Mouse (Mus musculus) midbrain, embryonic 10.5 days (tissue): ENCODE results near the gene Tgoln1. TPM values are rescaled to one million over a fixed set of nuclear protein-coding genes. Genes with fewer than 3 reads are reported as not detected.

ENCODE experiments used
- DNase-seq: peaks from one replicate; pipeline ENCODE4 v3.0.0-alpha.2; 2017; ENCODE audit warnings: low spot score
- H3K27ac ChIP-seq: fragments of 300-500 bp; sonication (generic); replicated peaks from 2 replicates; pipeline ENCODE4 v1.5.1; 2016; ENCODE audit warnings: mild to moderate bottlenecking
- H3K27me3 ChIP-seq: fragments of 300-500 bp; sonication (generic); 2 replicates; pipeline ENCODE4 v1.6.1; 2016; ENCODE audit warnings: low read depth, mild to moderate bottlenecking; ENCODE audit not compliant: poor library complexity, severe bottlenecking
- H3K36me3 ChIP-seq: fragments of 300-500 bp; sonication (generic); 2 replicates; pipeline ENCODE4 v1.6.1; 2016; ENCODE audit warnings: mild to moderate bottlenecking, moderate library complexity
- H3K4me1 ChIP-seq: fragments of 300-500 bp; sonication (generic); 2 replicates; pipeline ENCODE4 v1.6.1; 2016
- H3K4me3 ChIP-seq: fragments of 300-500 bp; sonication (generic); 2 replicates; pipeline ENCODE4 v1.5.1; 2016; ENCODE audit warnings: mild to moderate bottlenecking, moderate library complexity
- H3K9me3 ChIP-seq: fragments of 300-500 bp; sonication (generic); replicated peaks from 2 replicates; pipeline ENCODE4 v1.6.1; 2016; ENCODE audit warnings: mild to moderate bottlenecking
- WGBS: fragments of 180-500 bp; shearing (Covaris S2); methylation state at CpG from one replicate; pipeline ENCODE4 v1.1.7; 2016; 5-methylcytosine and 5-hydroxymethylcytosine counted together
- polyA plus RNA-seq: library from polyadenylated mRNA; unstranded; fragments of >200 nt; fragmentation: Nextera tagmentation; extraction: Ambion mirVana; gene quantifications from 2 replicates; pipeline ENCODE4 v1.2.1, GENCODE M21; 2016

The Tgoln1 gene
- polyA plus RNA-seq, 1 experiment from 2014 or later = 33.3 TPM

DNA sequence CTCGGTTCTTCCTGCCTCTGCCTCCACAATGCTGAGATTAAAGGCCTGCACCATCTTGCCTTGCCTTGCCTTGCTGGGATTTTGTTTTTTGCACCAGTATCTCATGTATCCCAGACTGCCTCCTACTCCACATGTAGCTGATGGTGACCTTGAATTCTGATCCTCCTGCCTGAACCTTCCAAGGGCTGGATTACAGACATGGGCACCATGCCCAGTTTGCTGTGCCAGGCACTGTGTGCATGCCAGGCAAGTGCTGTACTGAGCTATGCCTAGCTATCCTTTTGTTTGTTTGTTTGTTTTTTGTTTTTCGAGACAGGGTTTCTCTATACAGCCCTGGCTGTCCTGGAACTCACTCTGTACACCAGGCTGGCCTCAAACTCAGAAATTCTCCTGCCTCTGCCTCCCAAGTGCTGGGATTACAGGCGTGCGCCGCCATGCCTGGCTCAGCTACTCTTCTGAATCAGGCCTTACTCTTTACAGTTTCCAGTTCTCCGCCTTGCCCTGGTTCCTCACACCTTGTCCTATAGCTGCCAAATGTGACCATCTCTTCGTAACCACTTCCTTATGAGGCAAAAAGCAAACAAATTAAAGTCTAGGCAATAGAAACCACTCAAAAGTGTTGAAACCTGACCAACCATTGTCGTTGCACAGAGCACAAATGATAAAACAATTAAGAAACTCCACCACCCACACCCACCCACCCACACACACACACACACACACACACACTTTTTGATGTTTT is 7.0 kb upstream of the Tgoln1 start:
- DNase-seq = no peak
- 92% methylated on average over 8 of the region's 8 CpGs for WGBS
- Histone ChIP-seq H3K36me3 (peaks cover 25% of the 10 kb centered on the region), H3K27ac (no peak overlapping the region), H3K4me3 (no peak overlapping the region), H3K4me1 (no peaks in the 10 kb centered on the region), H3K9me3 (no peaks in the 10 kb centered on the region), H3K27me3 (no peaks in the 10 kb centered on the region)

DNA sequence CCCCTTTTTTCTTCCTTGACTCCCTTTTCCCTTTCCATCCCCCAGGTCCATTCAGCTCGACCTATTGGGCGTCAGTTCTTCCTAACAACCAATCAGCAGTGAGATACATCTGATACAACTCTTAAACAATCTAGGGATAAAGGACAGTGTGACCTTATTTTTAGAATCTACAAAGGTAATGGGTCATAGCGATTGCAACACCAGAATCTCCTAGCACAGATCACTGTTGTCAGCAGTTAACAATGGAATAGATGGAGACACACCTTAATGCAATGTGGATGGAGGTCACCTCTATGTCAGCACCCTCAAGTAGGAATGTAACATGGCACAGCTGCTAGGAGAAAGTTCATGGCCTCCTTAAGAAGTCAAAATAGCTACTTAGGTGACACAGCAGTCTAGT is 6.1 kb upstream of the Tgoln1 start:
- no peaks in the 10 kb centered on the region for H3K9me3 ChIP-seq
- WGBS = 38% methylated on average over 3 of the region's 3 CpGs
- no peaks in the 10 kb centered on the region for H3K4me1 ChIP-seq

DNA sequence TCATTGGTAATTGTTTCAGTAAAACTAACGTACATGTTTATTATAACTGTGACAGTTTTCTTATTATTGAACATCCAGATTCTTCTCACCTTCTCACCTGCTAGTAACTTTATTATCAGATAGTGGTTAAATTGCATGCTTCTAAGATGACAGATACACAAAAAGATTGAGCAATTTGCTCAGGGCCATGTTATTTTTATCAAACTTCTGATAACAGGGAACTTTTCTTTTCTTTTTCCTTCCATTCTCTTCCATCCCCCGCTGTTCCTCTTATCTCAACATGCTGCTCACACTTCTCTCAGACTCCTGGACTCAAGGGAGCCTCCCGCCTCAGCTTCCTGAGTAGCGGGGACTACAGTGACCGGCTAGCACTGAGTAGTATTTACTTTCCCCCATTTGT is 4.1 kb upstream of the Tgoln1 start:
- 88% methylated on average over 5 of the region's 5 CpGs for WGBS

More for the DNA sequence above, 6.1 kb upstream of the Tgoln1 start:
- Histone ChIP-seq H3K4me3 (no peak overlapping the region), H3K27ac (no peak overlapping the region), H3K36me3 (peaks cover 16% of the 10 kb centered on the region), H3K27me3 (no peaks in the 10 kb centered on the region)
- no peak for DNase-seq

DNA sequence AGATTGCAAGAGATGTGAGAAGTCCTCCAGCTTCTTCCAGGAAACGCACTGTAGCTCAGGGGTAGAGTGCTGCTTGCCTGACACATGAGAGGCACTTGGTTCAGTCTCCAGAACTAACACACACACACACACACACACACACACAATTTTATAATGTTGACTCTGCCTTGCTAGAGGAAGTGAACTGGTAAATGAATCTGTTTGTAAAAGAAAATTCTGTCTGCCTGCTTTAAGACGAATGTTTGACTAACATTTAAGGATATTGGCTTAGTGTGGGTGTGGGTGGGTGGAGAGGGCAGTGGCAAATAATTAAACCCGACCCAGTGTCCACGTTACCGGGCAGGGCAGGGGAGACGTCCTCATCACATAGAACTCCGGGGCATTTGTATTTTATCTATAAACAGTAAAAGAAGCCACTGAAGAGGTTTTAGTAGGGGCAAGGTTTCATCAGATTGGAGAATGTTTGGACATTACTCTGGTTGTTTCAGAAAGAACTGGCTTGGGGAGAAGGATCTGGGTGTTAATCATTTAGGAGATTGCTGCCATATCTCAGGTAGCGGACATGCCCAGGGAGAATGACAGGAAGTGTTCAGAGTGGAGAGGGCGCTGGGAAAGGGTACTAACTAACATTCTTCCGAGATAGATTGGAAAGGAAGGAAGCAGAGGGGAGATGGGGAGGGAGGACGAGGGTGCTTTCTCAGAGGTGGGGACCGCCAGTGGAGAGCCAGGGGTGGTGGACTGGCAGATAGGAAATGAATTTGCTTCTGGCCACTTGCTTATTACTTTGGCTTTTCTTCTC is 3.1 kb upstream of the Tgoln1 start:
- WGBS = 70% methylated on average over 12 of the region's 12 CpGs
- H3K36me3 ChIP-seq = no peaks in the 10 kb centered on the region

More for the DNA sequence above, 4.1 kb upstream of the Tgoln1 start:
- no peak for DNase-seq
- Histone ChIP-seq H3K27ac (no peak overlapping the region), H3K9me3 (no peaks in the 10 kb centered on the region), H3K36me3 (no peaks in the 10 kb centered on the region), H3K4me3 (no peak overlapping the region), H3K4me1 (peaks cover 10% of the 10 kb centered on the region), H3K27me3 (no peaks in the 10 kb centered on the region)

DNA sequence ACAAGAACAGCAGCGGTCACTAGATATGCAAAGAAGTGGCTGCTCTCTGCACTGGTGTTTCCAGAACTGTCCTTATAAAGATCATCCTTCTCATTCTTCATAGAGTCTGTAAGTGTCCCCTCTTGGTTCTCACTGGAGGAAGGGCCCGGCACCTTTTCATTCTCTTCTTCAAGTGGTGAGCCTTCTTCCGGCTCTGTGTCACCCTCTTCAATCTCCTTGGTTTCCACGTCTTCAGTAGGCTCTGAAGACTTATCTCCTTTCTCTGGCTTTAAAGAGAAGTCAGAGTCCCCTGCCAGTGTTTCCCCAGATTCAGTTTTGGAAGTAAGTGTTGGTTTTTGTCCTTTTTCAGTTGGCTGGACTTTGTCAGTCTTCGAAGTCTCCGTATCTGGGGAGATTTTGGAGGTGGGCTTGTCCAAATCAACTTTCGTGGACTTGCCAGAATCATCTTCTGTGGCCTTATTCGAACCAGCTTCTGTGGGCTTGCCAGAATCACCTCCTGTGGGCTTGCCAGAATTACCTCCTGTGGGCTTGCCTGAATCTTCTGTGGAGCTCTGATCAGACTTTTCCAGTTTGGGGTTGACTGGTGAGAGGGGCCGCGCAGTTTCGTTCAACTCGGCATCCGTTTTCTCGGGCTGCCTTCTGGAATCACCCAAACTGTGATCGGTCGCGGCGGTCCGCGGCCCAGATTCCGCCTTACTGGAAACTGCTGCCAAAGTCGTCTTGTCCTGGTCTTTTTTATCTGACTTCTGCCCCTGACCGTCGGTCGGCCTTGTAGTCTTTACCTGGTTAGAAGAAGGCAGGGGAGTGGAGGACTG is 1.0 kb downstream of the Tgoln1 start:
- Histone ChIP-seq H3K9me3 (no peaks in the 10 kb centered on the region), H3K36me3 (peaks cover 32% of the 10 kb centered on the region), H3K27ac (peak overlapping the region; percentile 92), H3K4me1 (peaks cover 32% of the 10 kb centered on the region), H3K27me3 (no peaks in the 10 kb centered on the region), H3K4me3 (peak overlapping the region; percentile 78)
- 33% methylated on average over 25 of the region's 25 CpGs for WGBS
- DNase-seq = no peak

More for the DNA sequence above, 3.1 kb upstream of the Tgoln1 start:
- no peak for DNase-seq
- Histone ChIP-seq H3K4me3 (no peak overlapping the region), H3K9me3 (no peaks in the 10 kb centered on the region), H3K4me1 (peaks cover 20% of the 10 kb centered on the region), H3K27ac (no peak overlapping the region), H3K27me3 (no peaks in the 10 kb centered on the region)

DNA sequence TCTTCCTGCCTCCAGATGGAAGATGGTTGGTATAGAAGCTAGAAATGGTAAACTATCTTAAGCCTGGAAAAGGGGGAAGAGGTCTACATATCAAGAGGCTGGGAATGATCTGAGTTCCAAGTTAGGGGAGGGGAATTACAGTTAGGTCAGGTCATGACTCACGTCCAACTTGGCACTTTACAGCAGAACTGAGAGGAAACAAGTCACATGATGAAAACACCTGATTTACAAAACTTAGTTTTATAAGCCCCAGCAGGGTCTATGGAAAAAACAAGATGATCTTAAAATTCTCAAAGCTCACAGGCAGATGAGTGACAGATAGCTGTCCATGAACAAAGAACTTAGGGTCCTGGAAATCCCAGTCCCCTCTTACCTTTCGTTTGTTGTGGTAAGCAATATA is 1.6 kb downstream of the Tgoln1 start:
- peak overlapping the region; percentile 78 for H3K4me3 ChIP-seq
- WGBS = 69% methylated on average over 2 of the region's 2 CpGs
- H3K4me1 ChIP-seq = peaks cover 32% of the 10 kb centered on the region
- DNase-seq = no peak
- H3K27me3 ChIP-seq = no peaks in the 10 kb centered on the region
- no peak overlapping the region for H3K27ac ChIP-seq
- no peaks in the 10 kb centered on the region for H3K9me3 ChIP-seq
- H3K36me3 ChIP-seq = peaks cover 38% of the 10 kb centered on the region

DNA sequence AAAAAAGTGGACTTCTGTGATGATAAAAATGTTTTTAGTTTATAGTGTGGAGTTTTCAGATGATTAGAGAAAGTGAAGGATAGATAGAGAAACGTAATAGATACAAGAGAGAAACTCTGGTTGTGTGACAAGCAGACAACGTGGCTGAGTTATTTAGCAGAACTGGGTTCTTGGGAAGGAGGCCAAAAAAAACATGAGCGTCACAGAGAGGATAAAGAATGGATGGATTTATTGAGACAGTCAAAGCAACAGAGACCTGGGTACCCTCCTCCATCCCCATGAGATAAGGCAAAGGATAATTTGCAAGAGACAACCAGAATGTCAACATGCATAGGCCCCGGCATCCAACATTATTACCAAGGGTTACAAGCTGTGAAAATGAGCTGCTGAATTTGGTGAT is 6.5 kb downstream of the Tgoln1 start:
- Histone ChIP-seq H3K4me3 (no peak overlapping the region), H3K27ac (no peak overlapping the region), H3K36me3 (peaks cover 80% of the 10 kb centered on the region), H3K27me3 (no peaks in the 10 kb centered on the region), H3K9me3 (no peaks in the 10 kb centered on the region), H3K4me1 (peaks cover 15% of the 10 kb centered on the region)
- 92% methylated on average over 4 of the region's 4 CpGs for WGBS
- no peak for DNase-seq

DNA sequence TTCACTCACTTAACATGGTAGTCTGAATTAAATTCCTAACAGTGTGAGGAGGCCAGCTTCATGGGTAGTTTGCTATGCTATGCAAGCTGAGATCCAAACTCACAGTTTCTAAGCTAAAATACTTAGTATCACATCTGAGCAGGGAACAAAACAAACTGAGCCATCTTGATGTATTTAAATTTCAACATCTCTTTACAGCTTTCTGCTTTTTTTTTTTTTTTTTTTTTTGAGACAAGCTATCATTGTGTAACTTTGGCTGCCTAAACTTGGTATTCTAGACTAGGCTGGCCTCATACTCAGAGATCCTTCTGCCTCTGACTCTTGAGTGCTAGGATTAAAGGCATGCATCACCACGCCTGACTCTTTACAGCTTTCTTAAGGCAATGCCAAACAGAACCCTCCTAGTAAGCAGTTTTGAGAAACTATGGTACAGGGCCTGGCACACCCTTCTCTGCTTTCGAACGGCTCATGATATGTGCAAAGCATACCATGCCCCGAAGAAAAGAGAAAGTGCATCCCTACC is 8.1 kb downstream of the Tgoln1 start:
- DNase-seq = no peak
- Histone ChIP-seq H3K27ac (no peak overlapping the region), H3K4me3 (no peak overlapping the region), H3K4me1 (0 out of 2 replicates have a peak, but pooled peaks cover under 1% of the 10 kb centered on the region), H3K36me3 (peaks cover 89% of the 10 kb centered on the region), H3K27me3 (no peaks in the 10 kb centered on the region), H3K9me3 (no peaks in the 10 kb centered on the region)
- WGBS = 91% methylated on average over 4 of the region's 4 CpGs

DNA sequence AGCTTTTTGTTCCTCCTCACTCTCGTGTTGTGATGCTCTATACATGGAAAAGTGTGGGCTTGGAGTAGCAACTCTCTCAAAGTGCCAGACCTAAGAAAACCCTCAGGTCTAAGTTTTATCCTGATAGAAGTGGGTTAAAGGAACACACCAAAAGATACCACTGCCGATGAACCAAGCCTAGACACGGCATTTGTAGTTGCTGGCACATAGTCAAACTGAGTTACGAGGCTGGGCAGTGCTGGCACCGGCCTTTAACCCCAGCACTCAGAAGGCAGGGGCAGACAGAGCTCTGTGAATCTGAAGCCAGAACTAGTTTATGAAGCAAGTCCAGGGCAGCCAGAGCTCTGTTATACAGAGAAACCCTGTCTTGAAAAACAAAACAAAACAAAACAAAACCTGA is 9.1 kb downstream of the Tgoln1 start:
- no peak overlapping the region for H3K27ac ChIP-seq
- H3K9me3 ChIP-seq = no peaks in the 10 kb centered on the region
- 90% methylated on average over 5 of the region's 5 CpGs for WGBS
- no peak overlapping the region for H3K4me3 ChIP-seq
- peaks cover 83% of the 10 kb centered on the region for H3K36me3 ChIP-seq
- H3K4me1 ChIP-seq = no peaks in the 10 kb centered on the region
- H3K27me3 ChIP-seq = no peaks in the 10 kb centered on the region
- no peak for DNase-seq

DNA sequence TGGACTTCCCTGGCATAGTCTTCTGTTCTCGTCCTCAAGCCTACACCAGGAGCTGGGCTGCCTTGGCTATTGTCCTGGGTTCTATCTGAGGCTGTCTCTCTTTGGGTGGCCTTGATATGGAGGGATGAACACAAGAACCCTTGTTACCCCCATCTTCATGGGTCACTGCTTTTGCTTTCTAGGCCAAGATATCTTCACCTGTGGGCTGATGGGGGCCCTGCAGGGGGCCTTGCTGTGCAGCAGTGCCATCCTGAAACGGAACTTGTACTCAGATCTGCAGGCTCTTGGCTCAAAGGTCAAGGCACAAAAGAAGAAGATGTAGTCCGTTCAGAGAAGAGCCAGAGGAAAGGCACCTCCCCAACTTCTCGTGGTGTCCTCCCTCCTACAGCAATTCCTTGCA is 9.7 kb downstream of the Tgoln1 start:
- Histone ChIP-seq H3K4me3 (no peak overlapping the region), H3K36me3 (peaks cover 80% of the 10 kb centered on the region), H3K9me3 (no peaks in the 10 kb centered on the region), H3K27me3 (no peaks in the 10 kb centered on the region), H3K27ac (no peak overlapping the region), H3K4me1 (no peaks in the 10 kb centered on the region)
- 86% methylated on average over 4 of the region's 4 CpGs for WGBS
- no peak for DNase-seq

DNA sequence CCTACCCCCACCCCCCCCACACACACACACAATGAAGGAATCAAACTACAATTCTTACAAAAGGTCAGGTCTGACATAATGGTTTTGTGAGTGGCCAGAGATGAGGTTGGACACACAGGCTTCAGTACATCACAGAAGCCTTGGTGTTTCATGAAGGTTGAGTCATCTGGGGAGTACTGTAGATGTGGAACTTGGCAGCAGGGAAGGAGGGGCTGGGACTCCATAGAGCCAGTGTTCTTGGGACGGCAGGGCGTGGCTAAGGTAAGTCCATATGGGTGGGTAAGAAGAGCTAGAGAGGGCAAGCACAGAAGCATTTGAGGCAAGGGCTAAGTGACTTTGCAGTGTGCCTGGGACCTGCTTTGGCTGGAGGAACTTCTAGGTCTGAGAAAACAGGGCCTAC is 12.7 kb downstream of the Tgoln1 start:
- Histone ChIP-seq H3K27me3 (no peaks in the 10 kb centered on the region), H3K27ac (no peak overlapping the region), H3K9me3 (no peaks in the 10 kb centered on the region), H3K4me1 (peaks cover 2% of the 10 kb centered on the region), H3K36me3 (peaks cover 51% of the 10 kb centered on the region), H3K4me3 (no peak overlapping the region)
- no peak for DNase-seq
- WGBS = 90% methylated on average over 2 of the region's 2 CpGs

DNA sequence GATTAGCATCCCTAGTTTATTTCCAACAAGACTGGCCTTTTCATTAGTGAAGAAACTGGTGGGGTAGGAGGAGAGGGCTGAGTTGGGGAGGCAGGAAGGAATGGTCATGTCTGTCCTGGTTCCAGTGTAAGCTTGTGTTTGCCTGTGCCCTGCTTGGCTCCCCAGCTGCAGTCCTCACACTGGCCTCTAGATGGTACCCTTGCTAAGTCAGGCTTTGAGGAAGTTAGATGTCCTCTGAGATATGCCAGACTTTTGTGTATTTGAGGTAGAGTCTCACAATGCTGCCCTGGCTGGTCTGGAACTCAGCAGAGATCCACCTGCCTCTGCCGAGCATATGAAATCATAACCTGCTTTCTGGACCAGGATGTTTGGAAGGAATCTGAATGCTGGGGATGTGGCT is 15.1 kb downstream of the Tgoln1 start:
- DNase-seq = peak; percentile 71
- H3K27ac ChIP-seq = no peak overlapping the region
- H3K4me3 ChIP-seq = no peak overlapping the region
- no peaks in the 10 kb centered on the region for H3K27me3 ChIP-seq
- H3K9me3 ChIP-seq = no peaks in the 10 kb centered on the region
- peaks cover 34% of the 10 kb centered on the region for H3K36me3 ChIP-seq
- peaks cover 21% of the 10 kb centered on the region for H3K4me1 ChIP-seq
- WGBS = 58% methylated on average over 1 of the region's 1 CpGs
